Mouse (Mus musculus): ENCODE measurements at regions not wholly inside any gene's neighbourhood (a gene's known extent, or its start where the extent isn't known, plus 50 kb on each side); places are given as distances from the start of the nearest gene placed in this dataset.

GRCm38 (mm10) chr6:52425082-52425481 is 111.8 kb downstream of the Evx1 start:
- no peak overlapping the region for H3K27ac ChIP-seq (ENCODE audit: insufficient read depth, low read depth)

GRCm38 (mm10) chr6:52428489-52429203 is 115.3 kb downstream of the Evx1 start:
- DNase-seq (ENCODE audit: extremely low read depth) = no peak
- in situ Hi-C loops (cut with MboI; ENCODE audit: low pct_ligation_motif_present, low pct_unique_long_range_greater_than_20kb, low sequenced_read_pairs) = no loop called here
- dilution Hi-C loops (cut with MboI; ENCODE audit: extremely low pct_ligation_motif_present, extremely low pct_unique_long_range_greater_than_20kb, low sequenced_read_pairs) = no loop called here

More at GRCm38 (mm10) chr6:52425082-52425481, 111.8 kb downstream of the Evx1 start:
- TF ChIP-seq NRF1 (IDR thresholded peaks at IDR 0.05; ENCODE audit: low read depth, low read length) (no peak), JUND (conservative IDR thresholded peaks at IDR 0.05; ENCODE audit: low read depth, low read length) (peak; percentile 46; the same call in 1 of the 2 replicates), POLR2A (IDR thresholded peaks at IDR 0.05; ENCODE audit: low read depth, low read length) (no peak), IRF4 (IDR thresholded peaks at IDR 0.05; ENCODE audit: low read depth, low read length) (peak; percentile 87), MAZ (IDR thresholded peaks at IDR 0.05; ENCODE audit: low read depth, low read length) (no peak), ELF1 (IDR thresholded peaks at IDR 0.05; ENCODE audit: low read depth, low read length) (no peak), ZMIZ1 (IDR thresholded peaks at IDR 0.05; ENCODE audit: low read depth, low read length) (no peak), RAD21 (IDR thresholded peaks at IDR 0.05; ENCODE audit: low read depth, low read length) (no peak), ZKSCAN1 (IDR thresholded peaks at IDR 0.05; ENCODE audit: borderline replicate concordance, low read depth, low read length) (no peak), SIN3A (IDR thresholded peaks at IDR 0.05; ENCODE audit: low read length) (no peak), NELFE (IDR thresholded peaks at IDR 0.05; ENCODE audit: low read depth, low read length) (no peak), USF1 (IDR thresholded peaks at IDR 0.05; ENCODE audit: low read depth, low read length) (no peak), MAX (IDR thresholded peaks at IDR 0.05; ENCODE audit: low read length) (no peak), HCFC1 (IDR thresholded peaks at IDR 0.05; ENCODE audit: low read depth, low read length) (no peak), EP300 (IDR thresholded peaks at IDR 0.05; ENCODE audit: low read length) (peak; percentile 64; the same call in 1 of the 2 replicates), RCOR1 (conservative IDR thresholded peaks at IDR 0.05; ENCODE audit: low read depth, low read length) (peak; percentile 26; the same call in 1 of the 2 replicates), GABPA (IDR thresholded peaks at IDR 0.05; ENCODE audit: insufficient replicate concordance, low read depth, low read length) (no peak), MEF2A (IDR thresholded peaks at IDR 0.05; ENCODE audit: borderline replicate concordance, low read depth, low read length) (no peak), CTCF (conservative IDR thresholded peaks at IDR 0.05 in 1 of 2, IDR thresholded peaks at IDR 0.05 in 1 of 2; ENCODE audit: low read depth in 2 of 2, low read length in 2 of 2) (no peak), JUN (IDR thresholded peaks at IDR 0.05; ENCODE audit: insufficient read depth, low read depth, low read length) (peak; percentile 34; the same call in 1 of the 2 replicates), USF2 (conservative IDR thresholded peaks at IDR 0.05; ENCODE audit: low read depth, low read length) (no peak), BHLHE40 (IDR thresholded peaks at IDR 0.05; ENCODE audit: low read depth, low read length) (0 out of 2 replicates have a peak, but pooled peaks have one; percentile 39), MXI1 (IDR thresholded peaks at IDR 0.05; ENCODE audit: low read depth, low read length) (no peak), KAT2A (IDR thresholded peaks at IDR 0.05; ENCODE audit: insufficient replicate concordance, low read length) (no peak), TBP (conservative IDR thresholded peaks at IDR 0.05; ENCODE audit: low read depth, low read length) (no peak), CHD2 (IDR thresholded peaks at IDR 0.05; ENCODE audit: low read length) (no peak), E2F4 (IDR thresholded peaks at IDR 0.05; ENCODE audit: insufficient replicate concordance, low read depth, low read length) (no peak), ZNF384 (IDR thresholded peaks at IDR 0.05; ENCODE audit: low read depth, low read length) (no peak), ETS1 (conservative IDR thresholded peaks at IDR 0.05; ENCODE audit: low read depth, low read length) (peak; percentile 32; the same call in 1 of the 2 replicates)
- no peaks in the 10 kb centered on the region for H3K27me3 ChIP-seq (replicated peaks)
- H3K79me2 ChIP-seq (replicated peaks; ENCODE audit: control insufficient read depth, extremely low read depth, insufficient read depth, poor library complexity, severe bottlenecking) = no peaks in the 10 kb centered on the region
- H3K9me3 ChIP-seq (replicated peaks; ENCODE audit: low read length) = no peaks in the 10 kb centered on the region
- dilution Hi-C loops (cut with MboI; ENCODE audit: extremely low pct_ligation_motif_present, extremely low pct_unique_long_range_greater_than_20kb, low sequenced_read_pairs) = no loop called here
- in situ Hi-C loops (cut with MboI; ENCODE audit: low pct_ligation_motif_present, low pct_unique_long_range_greater_than_20kb, low sequenced_read_pairs) = no loop called here
- H3K9ac ChIP-seq (ENCODE audit: insufficient read depth, low read depth) = no peak overlapping the region
- peak; percentile 5 for DNase-seq (ENCODE audit: extremely low read depth)
- H3K4me2 ChIP-seq (ENCODE audit: insufficient read depth, low read depth, poor library complexity, severe bottlenecking) = no peak overlapping the region
- no peaks in the 10 kb centered on the region for H3K36me3 ChIP-seq (replicated peaks in 1 of 2; ENCODE audit: control insufficient read depth in 1 of 2, insufficient read depth in 1 of 2, low read length in 1 of 2)
- H3K4me3 ChIP-seq (replicated peaks in 1 of 3; ENCODE audit: low read depth in 2 of 3, low read length in 2 of 3, poor library complexity in 1 of 3) = no peak overlapping the region
- H3K4me1 ChIP-seq (ENCODE audit: control insufficient read depth in 1 of 2, insufficient read depth in 2 of 2) = no peaks in the 10 kb centered on the region

More at GRCm38 (mm10) chr6:52428489-52429203, 115.3 kb downstream of the Evx1 start:
- Histone ChIP-seq H3K4me1 (ENCODE audit: control insufficient read depth in 1 of 2, insufficient read depth in 2 of 2) (no peaks in the 10 kb centered on the region), H3K9me3 (replicated peaks; ENCODE audit: low read length) (no peaks in the 10 kb centered on the region), H3K4me3 (replicated peaks in 1 of 3; ENCODE audit: low read depth in 2 of 3, low read length in 2 of 3, poor library complexity in 1 of 3) (no peak overlapping the region), H3K27me3 (replicated peaks) (no peaks in the 10 kb centered on the region), H3K4me2 (ENCODE audit: insufficient read depth, low read depth, poor library complexity, severe bottlenecking) (no peak overlapping the region), H3K36me3 (replicated peaks in 1 of 2; ENCODE audit: control insufficient read depth in 1 of 2, insufficient read depth in 1 of 2, low read length in 1 of 2) (no peaks in the 10 kb centered on the region), H3K79me2 (replicated peaks; ENCODE audit: control insufficient read depth, extremely low read depth, insufficient read depth, poor library complexity, severe bottlenecking) (no peaks in the 10 kb centered on the region), H3K27ac (ENCODE audit: insufficient read depth, low read depth) (no peak overlapping the region), H3K9ac (ENCODE audit: insufficient read depth, low read depth) (no peak overlapping the region)
- TF ChIP-seq UBTF (IDR thresholded peaks at IDR 0.05; ENCODE audit: low read depth, low read length) (no peak), TBP (conservative IDR thresholded peaks at IDR 0.05; ENCODE audit: low read depth, low read length) (no peak), JUN (IDR thresholded peaks at IDR 0.05; ENCODE audit: insufficient read depth, low read depth, low read length) (no peak), MXI1 (IDR thresholded peaks at IDR 0.05; ENCODE audit: low read depth, low read length) (no peak), IRF4 (IDR thresholded peaks at IDR 0.05; ENCODE audit: low read depth, low read length) (no peak), RCOR1 (conservative IDR thresholded peaks at IDR 0.05; ENCODE audit: low read depth, low read length) (no peak), MAFK (IDR thresholded peaks at IDR 0.05; ENCODE audit: insufficient replicate concordance, low read length) (no peak), HCFC1 (IDR thresholded peaks at IDR 0.05; ENCODE audit: low read depth, low read length) (no peak), ETS1 (conservative IDR thresholded peaks at IDR 0.05; ENCODE audit: low read depth, low read length) (no peak), USF1 (IDR thresholded peaks at IDR 0.05; ENCODE audit: low read depth, low read length) (no peak), USF2 (conservative IDR thresholded peaks at IDR 0.05; ENCODE audit: low read depth, low read length) (no peak), JUND (conservative IDR thresholded peaks at IDR 0.05; ENCODE audit: low read depth, low read length) (no peak), NELFE (IDR thresholded peaks at IDR 0.05; ENCODE audit: low read depth, low read length) (no peak), PAX5 (IDR thresholded peaks at IDR 0.05; ENCODE audit: low read length) (no peak), ZMIZ1 (IDR thresholded peaks at IDR 0.05; ENCODE audit: low read depth, low read length) (no peak), GABPA (IDR thresholded peaks at IDR 0.05; ENCODE audit: insufficient replicate concordance, low read depth, low read length) (no peak), EP300 (IDR thresholded peaks at IDR 0.05; ENCODE audit: low read length) (no peak), SMC3 (IDR thresholded peaks at IDR 0.05; ENCODE audit: low read depth, low read length) (no peak), BHLHE40 (IDR thresholded peaks at IDR 0.05; ENCODE audit: low read depth, low read length) (no peak)

Data from CH12.LX (cell line).